Mouse (Mus musculus): ENCODE data around the gene Calr3.

The Calr3 gene

GRCm38 (mm10) chr8:72438248-72439015, 5.2 kb downstream of the Calr3 start:
- DNase-seq (ENCODE audit: low spot score): no peak

GRCm38 (mm10) chr8:72434952-72435351, 8.7 kb downstream of the Calr3 start:
- DNase-seq (ENCODE audit: low spot score): no peak

GRCm38 (mm10) chr8:72429676-72430075, 14.0 kb downstream of the Calr3 start:
- DNase-seq (ENCODE audit: low spot score): no peak

GRCm38 (mm10) chr8:72422926-72423325, 20.7 kb downstream of the Calr3 start:
- DNase-seq (ENCODE audit: low spot score): no peak

- peak; percentile 98 for DNase-seq (ENCODE audit: low spot score)
Observed at GRCm38 (mm10) chr8:72421362-72422335, 22.0 kb downstream of the Calr3 start, which contains the start of gene Eps15l1. Eps15l1 (minus strand) TSS chr8:72421460.

GRCm38 (mm10) chr8:72420571-72421361, 22.9 kb downstream of the Calr3 start:
- no peak for DNase-seq (ENCODE audit: low spot score)

GRCm38 (mm10) chr8:72418073-72418472, 25.6 kb downstream of the Calr3 start:
- no peak for DNase-seq (ENCODE audit: low spot score)

GRCm38 (mm10) chr8:72415252-72415651, 28.4 kb downstream of the Calr3 start:
- no peak for DNase-seq (ENCODE audit: low spot score)

GRCm38 (mm10) chr8:72413839-72414238, 29.8 kb downstream of the Calr3 start:
- DNase-seq (ENCODE audit: low spot score): no peak

GRCm38 (mm10) chr8:72409443-72409842, 34.2 kb downstream of the Calr3 start:
- DNase-seq (ENCODE audit: low spot score): no peak

GRCm38 (mm10) chr8:72407878-72408277, 35.8 kb downstream of the Calr3 start:
- no peak for DNase-seq (ENCODE audit: low spot score)

GRCm38 (mm10) chr8:72402981-72403380, 40.7 kb downstream of the Calr3 start:
- DNase-seq (ENCODE audit: low spot score): no peak

- no peak for DNase-seq (ENCODE audit: low spot score)
Observed at GRCm38 (mm10) chr8:72401381-72401780, 42.3 kb downstream of the Calr3 start.

GRCm38 (mm10) chr8:72385737-72386136, 57.9 kb downstream of the Calr3 start:
- no peak for DNase-seq (ENCODE audit: low spot score)

GRCm38 (mm10) chr8:72382395-72382794, 61.3 kb downstream of the Calr3 start:
- DNase-seq (ENCODE audit: low spot score): no peak

- no peak for DNase-seq (ENCODE audit: low spot score)
Observed at GRCm38 (mm10) chr8:72380656-72381055, 63.0 kb downstream of the Calr3 start.

- no peak for DNase-seq (ENCODE audit: low spot score)
Observed at GRCm38 (mm10) chr8:72376900-72377299, 66.8 kb downstream of the Calr3 start.

GRCm38 (mm10) chr8:72376309-72376708, 67.4 kb downstream of the Calr3 start:
- no peak for DNase-seq (ENCODE audit: low spot score)

- DNase-seq (ENCODE audit: low spot score): no peak
Observed at GRCm38 (mm10) chr8:72375161-72375560, 68.5 kb downstream of the Calr3 start.

Data from layer of hippocampus, adult 9-10 months (tissue).